Mouse (Mus musculus) stomach, postnatal 0 days (tissue): Measurements from ENCODE around the gene Mrgprb1.

Experiments
- CTCF ChIP-seq: IDR thresholded peaks from 2 replicates; pipeline ENCODE4 v1.5.1; 2016; ENCODE audit warnings: antibody characterized with exemption, low read depth, mild to moderate bottlenecking, moderate library complexity
- EP300 ChIP-seq: optimal IDR thresholded peaks from 2 replicates; pipeline ENCODE3; 2016; ENCODE audit warnings: antibody characterized with exemption

GRCm38 (mm10) chr7:48456242-48456641, at the start of gene Mrgprb1:
- TF ChIP-seq CTCF: no peak
- TF ChIP-seq EP300: no peak
